Mouse (Mus musculus): Measurements from ENCODE around the gene Foxc2. TPM values are rescaled to one million over a fixed set of nuclear protein-coding genes. Genes with fewer than 3 reads are reported as not detected.
"Not testable (repeated sequence)": the region's sequence is repeated elsewhere in the genome, so short reads cannot be mapped to it uniquely, and the experiment has no call there.

Gene Foxc2
- polyA plus RNA-seq, 1 experiment from 2014 or later = not detected

DNA sequence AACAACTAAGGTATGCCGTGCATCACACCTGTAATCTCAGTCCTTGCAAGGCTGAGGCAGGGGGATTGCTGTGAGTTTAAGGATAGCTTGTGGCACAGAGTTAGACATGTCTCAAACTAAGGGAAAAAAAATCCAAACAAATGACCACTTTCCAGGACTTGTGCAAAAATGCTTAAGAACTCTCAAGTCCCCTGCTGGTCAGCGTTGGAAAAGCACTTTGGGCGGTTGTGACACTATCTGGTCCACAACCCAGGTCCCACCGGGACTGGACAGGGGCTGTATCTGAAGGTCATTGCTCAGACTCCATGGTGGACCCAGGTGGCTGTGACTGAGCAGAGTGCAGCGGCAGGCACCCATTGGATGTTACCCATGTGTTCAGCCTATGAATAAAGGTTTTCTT lies 14.6 kb downstream of the Foxc2 start:
- no peak overlapping the region for H3K4me3 ChIP-seq (ENCODE audit: inconsistent target)
- no peaks in the 10 kb centered on the region for H3K36me3 ChIP-seq (ENCODE audit: inconsistent target)
- H3K79me2 ChIP-seq (ENCODE audit: inconsistent target) = no peaks in the 10 kb centered on the region
- H3K27ac ChIP-seq = no peak overlapping the region
- whole genome bisulfite sequencing (ENCODE audit: missing documents) = 55% methylated on average over 5 of the region's 5 CpGs

DNA sequence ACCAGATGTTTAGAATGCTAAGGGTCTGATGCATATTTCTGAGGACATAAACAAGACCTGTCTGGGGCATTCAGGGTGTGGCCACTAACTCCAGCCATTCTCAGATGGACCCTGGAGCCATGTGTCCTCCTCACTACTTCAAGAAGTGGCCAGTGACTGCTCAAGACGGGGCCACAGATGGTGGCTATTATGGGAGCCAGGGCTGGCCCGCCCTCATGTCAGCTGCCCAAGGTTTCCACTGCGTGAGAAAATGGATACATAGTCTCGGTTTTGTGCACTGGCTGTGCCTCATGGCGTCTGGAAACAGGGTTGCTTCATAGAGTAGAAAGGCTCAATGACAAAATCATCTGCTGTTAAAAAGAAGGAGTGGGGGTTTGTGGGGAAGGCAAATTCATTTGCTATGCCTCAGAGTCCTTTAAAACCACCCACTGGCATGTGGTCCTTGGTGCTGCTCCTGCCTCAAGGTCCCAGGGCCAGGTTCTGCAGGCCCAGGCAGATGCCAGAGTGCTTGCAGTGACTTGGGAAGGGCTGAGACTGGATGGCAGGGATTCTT lies 17.1 kb downstream of the Foxc2 start:
- no peak overlapping the region for H3K27ac ChIP-seq
- 92% methylated on average over 5 of the region's 5 CpGs for WGBS (ENCODE audit: missing documents)
- no peaks in the 10 kb centered on the region for H3K36me3 ChIP-seq (ENCODE audit: inconsistent target)
- H3K79me2 ChIP-seq (ENCODE audit: inconsistent target) = no peaks in the 10 kb centered on the region
- no peak overlapping the region for H3K4me3 ChIP-seq (ENCODE audit: inconsistent target)

GRCm38 (mm10) chr8:121134102-121134501 lies 18.1 kb downstream of the Foxc2 start:
- Histone ChIP-seq H3K79me2 (ENCODE audit: inconsistent target) (no peaks in the 10 kb centered on the region), H3K27ac (no peak overlapping the region), H3K4me3 (ENCODE audit: inconsistent target) (no peak overlapping the region), H3K36me3 (ENCODE audit: inconsistent target) (no peaks in the 10 kb centered on the region)
- 95% methylated on average over 10 of the region's 10 CpGs for WGBS (ENCODE audit: missing documents)

DNA sequence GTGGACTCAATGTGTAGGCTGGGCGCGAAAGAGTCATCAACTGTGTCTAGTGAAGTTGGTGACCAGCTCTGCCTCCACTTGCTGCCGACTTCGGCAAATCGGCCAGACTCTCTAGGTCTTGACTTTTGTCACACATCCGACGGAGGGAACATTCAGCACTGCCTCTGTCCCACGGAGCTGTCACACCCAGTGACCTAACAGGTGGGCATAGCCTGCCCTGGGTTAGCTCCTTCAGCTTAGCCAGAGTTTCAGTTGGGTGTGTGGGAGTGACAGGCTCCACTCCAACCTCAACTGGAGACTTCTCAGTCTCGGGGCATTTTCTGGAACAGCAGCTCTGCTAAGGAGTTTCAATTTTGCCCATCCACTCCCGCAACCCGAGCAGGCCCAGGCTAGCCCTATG lies 18.5 kb downstream of the Foxc2 start:
- no peaks in the 10 kb centered on the region for H3K79me2 ChIP-seq (ENCODE audit: inconsistent target)
- no peaks in the 10 kb centered on the region for H3K36me3 ChIP-seq (ENCODE audit: inconsistent target)
- H3K4me3 ChIP-seq (ENCODE audit: inconsistent target) = no peak overlapping the region
- 88% methylated on average over 11 of the region's 11 CpGs for WGBS (ENCODE audit: missing documents)
- H3K27ac ChIP-seq = no peak overlapping the region

- Histone ChIP-seq H3K4me3 (ENCODE audit: inconsistent target) (no peak overlapping the region), H3K36me3 (ENCODE audit: inconsistent target) (no peaks in the 10 kb centered on the region), H3K79me2 (ENCODE audit: inconsistent target) (no peaks in the 10 kb centered on the region), H3K27ac (no peak overlapping the region)
- WGBS (ENCODE audit: missing documents) = 86% methylated on average over 6 of the region's 6 CpGs
Measured at GRCm38 (mm10) chr8:121136856-121137255, 20.9 kb downstream of the Foxc2 start.

DNA sequence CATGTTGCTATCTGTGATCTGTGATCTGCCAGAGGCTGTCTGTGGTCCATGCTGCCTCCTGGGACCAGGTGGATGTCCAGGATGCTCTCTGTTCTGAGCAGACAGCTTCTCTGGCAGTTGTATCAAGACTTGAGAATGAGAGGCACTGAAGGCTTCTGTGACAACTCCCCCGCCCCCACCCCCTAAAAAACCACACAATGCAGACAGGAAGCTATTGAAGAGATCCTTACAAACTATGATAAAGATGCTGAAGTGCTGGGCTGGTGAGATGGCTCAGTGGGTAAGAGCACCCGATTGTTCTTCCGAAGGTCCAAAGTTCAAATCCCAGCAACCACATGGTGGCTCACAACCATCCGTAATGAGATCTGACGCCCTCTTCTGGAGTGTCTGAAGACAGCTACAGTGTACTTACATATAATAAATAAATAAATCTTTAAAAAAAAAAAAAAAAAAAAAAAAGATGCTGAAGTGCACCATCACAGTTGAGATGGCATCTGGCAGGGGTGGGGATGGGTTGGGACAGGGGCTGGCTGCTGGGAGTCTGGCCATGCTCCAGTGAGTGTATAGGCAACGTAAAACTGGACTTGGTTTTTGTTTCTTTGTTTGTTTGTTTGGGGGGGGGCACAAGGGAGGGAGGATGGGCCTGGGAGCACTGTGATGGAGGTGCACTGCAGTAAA lies 29.6 kb downstream of the Foxc2 start:
- not testable (repeated sequence) for H3K4me3 ChIP-seq (ENCODE audit: inconsistent target); H3K36me3 ChIP-seq (ENCODE audit: inconsistent target); H3K79me2 ChIP-seq (ENCODE audit: inconsistent target); H3K27ac ChIP-seq
- 47% methylated on average over 2 of the region's 6 CpGs for WGBS (ENCODE audit: missing documents)

DNA sequence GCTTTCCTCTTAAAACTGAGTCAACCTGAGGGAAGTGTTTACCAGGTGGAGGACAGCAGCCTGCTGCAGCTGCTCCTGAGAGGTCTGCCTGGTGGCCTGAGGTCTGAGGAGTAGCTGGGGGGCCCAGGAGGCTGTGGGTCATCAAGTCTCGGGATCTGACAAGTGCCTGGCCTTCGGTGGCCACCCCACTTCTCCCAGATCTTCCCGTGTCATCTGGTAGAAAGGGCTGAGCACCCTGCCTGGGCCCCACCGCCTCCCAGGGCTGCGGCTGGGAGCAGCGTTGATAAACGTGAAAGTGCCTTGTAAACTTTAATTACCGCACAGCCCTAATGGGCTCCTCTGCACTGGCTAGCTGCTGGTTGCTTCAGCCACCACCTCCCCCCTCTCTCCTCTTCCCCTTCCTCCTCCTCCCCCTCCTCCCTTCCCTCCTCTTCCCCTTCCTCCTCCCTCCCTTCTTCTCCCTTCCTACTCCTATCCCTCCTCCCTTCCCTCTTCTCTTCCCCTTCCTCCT lies 32.7 kb downstream of the Foxc2 start:
- WGBS (ENCODE audit: missing documents) = 38% methylated on average over 8 of the region's 8 CpGs
- Histone ChIP-seq H3K36me3 (ENCODE audit: inconsistent target) (no peaks in the 10 kb centered on the region), H3K79me2 (ENCODE audit: inconsistent target) (no peaks in the 10 kb centered on the region), H3K4me3 (ENCODE audit: inconsistent target) (no peak overlapping the region), H3K27ac (no peak overlapping the region)

GRCm38 (mm10) chr8:121152394-121152793 lies 36.4 kb downstream of the Foxc2 start:
- H3K36me3 ChIP-seq (ENCODE audit: inconsistent target) = no peaks in the 10 kb centered on the region
- no peak overlapping the region for H3K27ac ChIP-seq
- no peaks in the 10 kb centered on the region for H3K79me2 ChIP-seq (ENCODE audit: inconsistent target)
- WGBS (ENCODE audit: missing documents) = 80% methylated on average over 12 of the region's 12 CpGs
- no peak overlapping the region for H3K4me3 ChIP-seq (ENCODE audit: inconsistent target)

- H3K36me3 ChIP-seq (ENCODE audit: inconsistent target) = no peaks in the 10 kb centered on the region
- H3K4me3 ChIP-seq (ENCODE audit: inconsistent target) = no peak overlapping the region
- no peaks in the 10 kb centered on the region for H3K79me2 ChIP-seq (ENCODE audit: inconsistent target)
- H3K27ac ChIP-seq = no peak overlapping the region
- 40% methylated on average over 7 of the region's 7 CpGs for WGBS (ENCODE audit: missing documents)
Measured at GRCm38 (mm10) chr8:121156990-121157491, 41.1 kb downstream of the Foxc2 start.

GRCm38 (mm10) chr8:121158812-121159211 lies 42.8 kb downstream of the Foxc2 start:
- no peak overlapping the region for H3K27ac ChIP-seq
- H3K79me2 ChIP-seq (ENCODE audit: inconsistent target) = no peaks in the 10 kb centered on the region
- 85% methylated on average over 13 of the region's 13 CpGs for whole genome bisulfite sequencing (ENCODE audit: missing documents)
- no peak overlapping the region for H3K4me3 ChIP-seq (ENCODE audit: inconsistent target)
- H3K36me3 ChIP-seq (ENCODE audit: inconsistent target) = no peaks in the 10 kb centered on the region

GRCm38 (mm10) chr8:121161437-121161836 lies 45.5 kb downstream of the Foxc2 start:
- 88% methylated on average over 5 of the region's 5 CpGs for WGBS (ENCODE audit: missing documents)
- Histone ChIP-seq H3K79me2 (ENCODE audit: inconsistent target) (no peaks in the 10 kb centered on the region), H3K4me3 (ENCODE audit: inconsistent target) (no peak overlapping the region), H3K27ac (no peak overlapping the region), H3K36me3 (ENCODE audit: inconsistent target) (no peaks in the 10 kb centered on the region)

- no peaks in the 10 kb centered on the region for H3K79me2 ChIP-seq (ENCODE audit: inconsistent target)
- no peak overlapping the region for H3K4me3 ChIP-seq (ENCODE audit: inconsistent target)
- H3K27ac ChIP-seq = no peak overlapping the region
- H3K36me3 ChIP-seq (ENCODE audit: inconsistent target) = no peaks in the 10 kb centered on the region
- 89% methylated on average over 4 of the region's 4 CpGs for WGBS (ENCODE audit: missing documents)
Measured at GRCm38 (mm10) chr8:121162413-121162812, 46.4 kb downstream of the Foxc2 start.

DNA sequence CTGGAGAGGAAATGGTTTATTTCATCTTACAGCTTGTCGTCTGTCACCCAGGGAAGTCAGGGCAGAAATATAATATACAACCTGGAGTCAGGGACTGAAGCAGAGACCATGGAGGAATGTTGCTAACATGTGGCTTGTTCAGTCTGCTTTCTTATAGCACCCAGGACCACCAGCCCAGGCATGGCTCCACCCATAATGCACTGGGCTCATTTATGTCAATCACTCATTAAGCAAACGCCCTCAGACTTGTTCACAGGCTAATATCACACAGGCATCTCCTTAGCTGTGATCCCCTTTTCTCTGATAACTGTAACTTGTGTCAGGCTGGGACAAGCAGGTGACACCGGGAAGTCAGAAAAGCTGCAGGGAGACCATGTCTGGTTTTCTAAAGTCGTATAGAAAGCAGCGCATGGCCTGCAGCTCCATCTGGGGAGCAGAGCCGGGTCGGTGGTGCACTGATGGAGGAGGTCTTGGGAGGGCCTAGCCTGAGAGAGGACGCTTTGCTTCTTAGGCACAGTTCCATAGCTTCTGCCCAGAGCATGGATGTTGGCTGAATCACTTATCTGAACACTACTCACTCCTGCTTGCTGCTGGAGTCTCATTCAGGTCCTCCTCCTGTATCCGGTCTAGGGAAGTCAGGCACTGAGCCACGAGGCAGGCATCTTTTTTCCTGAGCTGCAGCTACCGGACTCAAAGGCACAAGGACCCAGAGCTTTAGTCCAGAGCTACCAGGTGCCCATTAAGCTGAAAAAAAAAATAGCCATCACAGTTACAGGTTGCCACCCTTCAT lies 47.1 kb downstream of the Foxc2 start:
- Histone ChIP-seq H3K4me3 (ENCODE audit: inconsistent target) (no peak overlapping the region), H3K27ac (no peak overlapping the region), H3K79me2 (ENCODE audit: inconsistent target) (no peaks in the 10 kb centered on the region), H3K36me3 (ENCODE audit: inconsistent target) (no peaks in the 10 kb centered on the region)
- WGBS (ENCODE audit: missing documents) = 87% methylated on average over 11 of the region's 11 CpGs

- no peak overlapping the region for H3K27ac ChIP-seq
- H3K79me2 ChIP-seq (ENCODE audit: inconsistent target) = no peaks in the 10 kb centered on the region
- H3K36me3 ChIP-seq (ENCODE audit: inconsistent target) = no peaks in the 10 kb centered on the region
- WGBS (ENCODE audit: missing documents) = 40% methylated on average over 8 of the region's 8 CpGs
- H3K4me3 ChIP-seq (ENCODE audit: inconsistent target) = no peak overlapping the region
Measured at GRCm38 (mm10) chr8:121164017-121164469, 48.1 kb downstream of the Foxc2 start.

- Histone ChIP-seq H3K36me3 (ENCODE audit: inconsistent target) (no peaks in the 10 kb centered on the region), H3K79me2 (ENCODE audit: inconsistent target) (no peaks in the 10 kb centered on the region), H3K27ac (no peak overlapping the region), H3K4me3 (ENCODE audit: inconsistent target) (no peak overlapping the region)
- 94% methylated on average over 5 of the region's 5 CpGs for WGBS (ENCODE audit: missing documents)
Measured at GRCm38 (mm10) chr8:121168033-121168432, 52.1 kb downstream of the Foxc2 start.
